Mouse (Mus musculus) E14TG2a.4 (cell line): ENCODE measurements around the gene Lamc2.

ENCODE experiments used
- H3K27me3 ChIP-seq: 2 replicates; pipeline ENCODE4 v1.6.1; 2014; ENCODE audit warnings: low read length, control low read depth; ENCODE audit not compliant: insufficient read depth
- H3K36me3 ChIP-seq: 2 replicates; pipeline ENCODE4 v1.6.1; 2014; ENCODE audit warnings: low read length, control low read depth; ENCODE audit not compliant: insufficient read depth
- H3K4me1 ChIP-seq: replicated peaks from 2 replicates; pipeline ENCODE4 v1.6.1; 2014; ENCODE audit warnings: low read depth, low read length, control low read depth
- H3K4me3 ChIP-seq: replicated peaks from 2 replicates; pipeline ENCODE4 v1.5.1; 2014; ENCODE audit warnings: mild to moderate bottlenecking, low read length
- H3K9me3 ChIP-seq: 2 replicates; pipeline ENCODE4 v1.6.1; 2014; ENCODE audit warnings: low read length, control low read depth
- CTCF ChIP-seq: conservative IDR thresholded peaks from 2 replicates; pipeline ENCODE4 v1.5.1; 2014; ENCODE audit warnings: low read length
- NANOG ChIP-seq: IDR thresholded peaks from 2 replicates; pipeline ENCODE4 v1.6.1; 2014; ENCODE audit warnings: borderline replicate concordance, low read length, mixed read lengths
- POU5F1 ChIP-seq: IDR thresholded peaks from 2 replicates; pipeline ENCODE4 v1.6.1; 2014; ENCODE audit warnings: low read length, borderline replicate concordance

Gene Lamc2

DNA sequence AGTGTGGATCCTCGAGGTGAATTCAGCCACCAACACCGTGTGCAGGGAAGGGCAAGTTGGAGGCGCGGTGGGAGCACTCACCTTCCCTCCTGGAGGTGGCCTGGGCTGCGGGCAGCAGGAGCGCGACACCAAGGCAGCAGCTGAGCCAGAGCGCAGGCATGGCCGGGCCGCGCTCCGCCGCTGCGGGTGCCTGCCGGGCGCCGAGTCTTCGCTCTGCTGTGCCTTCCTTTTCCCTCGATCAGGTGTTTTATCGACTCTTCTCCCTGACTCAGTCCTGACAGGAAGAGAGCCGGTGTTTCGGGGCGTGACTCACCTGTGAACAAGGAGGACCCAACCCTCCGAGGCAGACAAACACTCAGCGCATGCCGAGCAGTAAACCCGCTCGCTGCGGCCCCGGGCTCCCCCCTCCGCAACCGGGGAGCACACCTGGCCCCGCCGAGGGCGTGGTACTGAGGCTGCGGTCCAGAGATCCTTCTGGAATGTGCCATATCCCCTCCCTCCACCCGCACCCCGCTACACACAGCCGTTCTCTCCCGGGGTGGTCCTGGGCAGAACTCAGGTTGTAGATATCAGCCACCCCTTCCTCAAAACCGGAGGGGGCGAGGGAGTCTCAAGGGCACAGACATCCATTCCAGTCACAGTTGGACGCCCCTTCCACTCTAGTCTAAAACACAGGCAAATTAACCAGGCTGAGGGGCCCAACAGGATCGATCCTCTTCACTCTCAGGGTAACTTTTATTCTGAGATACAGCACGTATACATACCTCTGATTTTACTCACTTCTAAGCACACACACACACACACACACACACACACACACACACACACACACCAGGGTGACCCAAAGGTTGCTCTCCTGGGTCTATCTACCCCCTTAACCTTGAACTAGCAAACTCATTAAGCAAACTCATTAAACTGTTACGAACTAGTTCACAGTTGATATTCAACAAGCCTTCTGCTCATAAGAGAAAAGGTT, at the start of gene Lamc2:
Gene Lamc2, minus strand, starts transcription at position 620 of the 976 bp plus-strand sequence.
- TF ChIP-seq NANOG (no peak), CTCF (no peak), POU5F1 (no peak)
- Histone ChIP-seq H3K27me3 (peaks cover 56% of the 10 kb centered on the region), H3K36me3 (no peaks in the 10 kb centered on the region)

DNA sequence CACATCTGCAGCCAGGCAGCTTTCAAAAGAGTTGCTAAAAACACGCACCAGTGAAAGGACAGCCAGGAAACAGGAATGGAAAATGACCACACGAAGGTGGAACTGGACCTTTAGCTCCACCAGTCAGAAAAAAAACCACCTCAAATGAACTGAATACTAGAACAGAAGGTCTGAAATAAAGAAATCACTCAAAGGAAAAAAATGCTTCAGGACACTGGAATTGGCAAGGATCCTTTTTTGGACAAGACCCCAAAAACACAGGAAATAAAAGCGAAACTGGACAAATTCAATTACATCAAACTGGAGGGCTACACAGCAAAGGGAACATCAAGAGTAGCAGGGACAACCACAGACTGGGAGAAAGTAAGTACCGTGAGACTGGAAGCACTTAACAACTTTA, 49.3 kb upstream of the Lamc2 start:
- H3K36me3 ChIP-seq = peaks cover 81% of the 10 kb centered on the region
- H3K4me1 ChIP-seq = no peaks in the 10 kb centered on the region
- no peaks in the 10 kb centered on the region for H3K9me3 ChIP-seq
- TF ChIP-seq NANOG (no peak), CTCF (no peak), POU5F1 (no peak)
- no peak overlapping the region for H3K4me3 ChIP-seq
- H3K27me3 ChIP-seq = no peaks in the 10 kb centered on the region

More for the DNA sequence above, at the start of gene Lamc2:
- Histone ChIP-seq H3K4me1 (peaks cover 24% of the 10 kb centered on the region), H3K9me3 (no peaks in the 10 kb centered on the region), H3K4me3 (peak within 1 kb of the TSS; percentile 81)

DNA sequence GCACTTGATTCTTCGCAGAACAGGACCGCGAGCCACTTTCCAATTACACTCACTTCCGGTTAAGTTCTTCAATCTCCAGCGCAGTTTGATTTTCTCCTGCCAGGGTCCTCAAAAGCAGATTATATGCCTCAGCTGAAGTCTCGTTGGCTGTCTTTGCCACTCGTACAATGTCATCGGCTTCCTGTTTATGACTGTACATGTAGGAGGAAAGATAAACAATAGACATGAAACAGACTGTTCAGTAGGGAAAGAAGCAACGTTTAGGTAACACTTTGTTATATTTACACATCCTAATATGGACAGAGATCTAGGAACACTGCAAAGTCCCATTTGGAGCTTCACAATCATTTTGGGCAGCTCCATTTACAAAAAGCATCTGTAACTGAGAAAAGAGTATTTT, 45.4 kb upstream of the Lamc2 start:
- no peak for TF ChIP-seq NANOG
- TF ChIP-seq POU5F1 = no peak
- no peak for TF ChIP-seq CTCF
- Histone ChIP-seq H3K4me1 (peaks cover 14% of the 10 kb centered on the region), H3K36me3 (peaks cover 89% of the 10 kb centered on the region), H3K9me3 (no peaks in the 10 kb centered on the region), H3K27me3 (no peaks in the 10 kb centered on the region), H3K4me3 (no peak overlapping the region)

DNA sequence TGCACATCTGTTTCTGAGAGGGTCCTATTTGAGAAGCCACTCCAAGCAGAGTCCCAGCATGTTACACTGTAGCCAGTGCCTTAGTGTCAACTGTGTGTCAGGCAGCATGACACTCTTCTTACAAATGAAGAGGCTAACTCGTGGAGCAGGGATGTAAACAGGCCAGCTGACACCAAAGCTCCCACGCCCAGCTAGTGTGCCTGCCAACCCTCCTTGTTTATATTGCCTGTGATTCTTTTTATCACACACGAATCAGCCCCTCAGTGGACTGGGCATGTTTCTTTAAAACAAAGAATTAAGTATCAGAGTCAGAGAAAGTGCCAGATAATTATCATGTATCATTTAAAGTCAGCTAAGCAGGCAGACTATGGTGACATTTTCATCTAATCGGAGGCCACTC, 41.7 kb upstream of the Lamc2 start:
- TF ChIP-seq POU5F1 = no peak
- no peak for TF ChIP-seq NANOG
- TF ChIP-seq CTCF = no peak
- Histone ChIP-seq H3K9me3 (no peaks in the 10 kb centered on the region), H3K4me3 (no peak overlapping the region), H3K4me1 (peaks cover 26% of the 10 kb centered on the region), H3K27me3 (no peaks in the 10 kb centered on the region), H3K36me3 (peaks cover 93% of the 10 kb centered on the region)

DNA sequence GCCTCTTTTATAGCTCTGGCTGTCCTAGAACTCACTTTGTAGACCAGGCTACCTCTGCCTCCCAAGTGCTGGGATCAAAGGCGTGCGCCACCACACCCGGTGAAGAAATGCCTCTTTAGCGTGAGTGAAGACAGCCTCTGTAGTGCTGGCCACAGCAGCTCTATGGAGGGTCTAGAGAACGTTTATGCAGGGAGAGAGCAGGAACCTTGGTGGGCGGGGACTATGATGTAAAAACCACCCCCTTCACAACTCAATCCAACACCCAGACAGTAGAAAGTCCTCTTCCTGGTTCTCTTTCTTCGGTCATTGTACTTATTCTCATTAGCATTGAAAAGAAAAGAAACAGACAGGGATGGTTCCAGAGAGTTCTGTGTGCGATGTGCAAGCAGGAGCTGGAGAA, 40.8 kb upstream of the Lamc2 start:
- peaks cover 26% of the 10 kb centered on the region for H3K4me1 ChIP-seq
- 0 out of 2 replicates have a peak overlapping the region, but pooled peaks have one; percentile 17 for H3K4me3 ChIP-seq
- peaks cover 93% of the 10 kb centered on the region for H3K36me3 ChIP-seq
- H3K9me3 ChIP-seq = no peaks in the 10 kb centered on the region
- no peaks in the 10 kb centered on the region for H3K27me3 ChIP-seq
- TF ChIP-seq NANOG (no peak), POU5F1 (no peak)

DNA sequence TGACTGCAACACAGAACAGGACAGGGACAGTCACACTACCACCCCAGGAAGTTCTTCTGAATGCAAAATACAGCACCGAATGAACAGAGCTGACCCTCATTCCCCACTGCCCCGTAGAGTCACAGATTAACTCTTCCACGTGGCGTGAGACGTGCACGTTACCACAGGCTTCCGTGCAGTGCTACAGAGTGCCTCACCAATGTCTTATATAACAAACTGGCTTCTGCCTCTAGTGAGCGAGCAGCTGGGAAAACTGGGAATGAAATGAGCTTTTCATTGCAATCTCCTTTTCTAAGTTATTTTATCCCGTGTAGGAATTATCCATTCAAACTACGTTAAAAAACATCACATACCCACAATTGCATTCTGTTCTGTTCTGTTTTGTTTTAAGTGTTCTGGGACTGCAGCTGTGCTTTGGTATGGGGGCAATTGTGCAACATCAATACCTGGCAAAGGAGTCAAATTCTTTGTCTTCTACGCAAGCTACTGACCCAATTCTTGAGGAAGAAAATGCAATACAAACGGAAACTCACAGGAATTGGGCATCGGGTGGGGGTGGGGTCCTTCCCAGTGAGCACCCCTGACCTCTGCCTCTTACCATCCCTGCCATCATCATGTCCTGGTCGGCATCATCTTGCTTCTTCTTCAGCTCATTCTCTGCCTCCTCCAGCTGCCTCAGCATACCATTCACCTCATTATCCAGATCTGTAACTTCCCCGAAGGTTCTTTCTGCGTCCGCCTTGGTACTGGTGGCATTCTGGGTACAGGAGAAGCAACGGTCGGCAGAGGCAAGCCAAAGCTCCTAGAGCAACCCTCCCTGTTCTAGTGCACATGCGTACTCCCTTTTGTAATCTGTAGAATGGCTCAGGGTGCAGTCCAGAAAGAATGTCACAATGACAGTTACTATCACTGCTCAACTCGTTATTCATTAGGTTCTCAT, 39.8 kb upstream of the Lamc2 start:
- TF ChIP-seq NANOG = no peak
- TF ChIP-seq POU5F1 = no peak
- TF ChIP-seq CTCF = no peak
- Histone ChIP-seq H3K4me1 (peaks cover 26% of the 10 kb centered on the region), H3K4me3 (no peak overlapping the region), H3K27me3 (no peaks in the 10 kb centered on the region), H3K36me3 (peaks cover 93% of the 10 kb centered on the region), H3K9me3 (no peaks in the 10 kb centered on the region)

DNA sequence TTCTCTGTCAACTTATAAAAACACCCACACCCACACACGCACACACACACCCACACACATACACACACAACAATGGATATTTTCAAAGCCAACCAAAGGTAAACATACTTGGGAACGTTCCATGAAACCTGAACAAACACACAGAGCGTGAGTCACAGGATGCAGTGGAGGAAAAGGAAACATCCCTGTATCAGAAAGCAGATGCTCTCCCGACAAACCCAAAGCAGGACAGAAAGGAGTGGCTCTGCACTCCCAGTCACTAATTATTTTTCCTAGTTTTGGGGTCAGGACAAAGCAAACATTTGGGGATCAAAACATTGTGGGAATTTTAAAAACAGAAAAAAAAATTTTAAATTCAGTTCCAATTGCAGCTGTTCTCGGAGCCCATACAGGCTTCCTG, 38.1 kb upstream of the Lamc2 start:
- Histone ChIP-seq H3K9me3 (no peaks in the 10 kb centered on the region), H3K27me3 (no peaks in the 10 kb centered on the region), H3K4me3 (no peak overlapping the region), H3K4me1 (peaks cover 37% of the 10 kb centered on the region), H3K36me3 (peaks cover 88% of the 10 kb centered on the region)
- TF ChIP-seq CTCF = no peak
- TF ChIP-seq NANOG = no peak
- TF ChIP-seq POU5F1 = no peak

DNA sequence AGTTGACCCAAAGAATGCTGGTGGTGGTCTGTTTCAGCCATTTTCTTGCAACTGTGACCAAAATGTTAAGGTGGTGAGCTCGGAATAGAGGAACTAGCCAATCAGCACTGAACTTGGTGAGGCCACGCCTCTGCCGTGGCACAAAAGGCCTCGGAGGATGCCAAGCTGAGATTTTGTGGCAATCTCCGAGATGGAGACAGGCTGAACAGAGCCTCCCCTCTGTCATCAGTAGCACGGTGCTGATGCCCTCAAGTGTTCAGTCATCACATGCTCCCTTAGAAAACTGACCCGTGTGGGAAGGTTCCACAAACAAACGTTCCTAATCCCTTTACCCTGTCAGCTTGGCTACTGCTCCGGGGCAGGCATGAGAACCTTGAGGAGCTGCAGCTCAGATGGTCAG, 33.1 kb upstream of the Lamc2 start:
- TF ChIP-seq NANOG (no peak), POU5F1 (no peak), CTCF (no peak)
- Histone ChIP-seq H3K9me3 (no peaks in the 10 kb centered on the region), H3K4me3 (peak overlapping the region; percentile 3; the same call in 1 of the 2 replicates), H3K27me3 (no peaks in the 10 kb centered on the region), H3K36me3 (peaks cover 53% of the 10 kb centered on the region), H3K4me1 (peaks cover 51% of the 10 kb centered on the region)
